Mouse (Mus musculus): ENCODE measurements around the gene Sgpp2.

The Sgpp2 gene

DNA sequence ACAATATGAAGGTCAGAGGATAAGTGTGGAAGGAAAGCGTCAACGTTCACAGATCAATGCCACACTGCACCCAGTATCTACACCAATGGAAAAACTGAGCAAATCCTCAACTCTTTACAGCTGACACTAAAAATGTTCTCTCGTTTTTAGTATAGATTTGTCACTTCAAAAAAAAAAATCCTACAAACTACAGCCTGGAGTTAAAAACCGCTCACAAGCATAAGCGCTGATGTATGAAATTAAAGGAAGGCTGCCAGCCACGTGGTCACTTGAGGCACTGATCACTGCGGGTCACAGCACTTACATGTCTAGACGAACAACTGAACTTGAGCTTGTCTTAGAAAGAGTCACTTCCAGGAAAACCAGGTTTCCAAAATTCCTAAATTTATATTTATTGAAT, 143.7 kb downstream of the Sgpp2 start:
- DNase-seq = no peak

GRCm38 (mm10) chr1:78454659-78455058, 144.5 kb downstream of the Sgpp2 start:
- DNase-seq = peak; percentile 29

Data from right cerebral cortex, postnatal 14 days (tissue).